Mouse (Mus musculus): ENCODE data around the gene Mepce. TPM values are rescaled to one million over a fixed set of nuclear protein-coding genes. Genes with fewer than 3 reads are reported as not detected.
"Not testable (repeated sequence)": the region's sequence is repeated elsewhere in the genome, so short reads cannot be mapped to it uniquely, and the experiment has no call there.

Mepce gene
- polyA plus RNA-seq, 1 experiment from 2014 or later = 13.6 TPM

GRCm38 (mm10) chr5:137750212-137750611 is 37.2 kb downstream of the Mepce start:
- H3K9me3 ChIP-seq (ENCODE audit: control insufficient read depth, low read depth, low read length); H3K27me3 ChIP-seq (ENCODE audit: control insufficient read depth, insufficient read depth, low read length); H3K4me3 ChIP-seq (ENCODE audit: low read depth, low read length); ATAC-seq (ENCODE audit: insufficient number of reproducible peaks, insufficient read depth, low FRiP score, low read depth); H3K4me2 ChIP-seq (replicated peaks; ENCODE audit: low read depth, low read length); H3K27ac ChIP-seq (ENCODE audit: low read length); H3K9ac ChIP-seq (replicated peaks; ENCODE audit: low read depth, low read length): not testable (repeated sequence)
- Histone ChIP-seq H3K4me1 (ENCODE audit: control insufficient read depth, insufficient read depth, low read length) (peaks cover 23% of the 10 kb centered on the region), H3K36me3 (ENCODE audit: control insufficient read depth, insufficient read depth, low read length) (peaks cover 29% of the 10 kb centered on the region)
- 92% methylated on average over 6 of the region's 8 CpGs for WGBS

- WGBS = 52% methylated on average over 6 of the region's 6 CpGs
- H3K4me2 ChIP-seq (replicated peaks; ENCODE audit: low read depth, low read length) = peak overlapping the region; percentile 90
- ATAC-seq (ENCODE audit: insufficient number of reproducible peaks, insufficient read depth, low FRiP score, low read depth) = no peak
- peak overlapping the region; percentile 84 for H3K4me3 ChIP-seq (ENCODE audit: low read depth, low read length)
- H3K27ac ChIP-seq (ENCODE audit: low read length) = peak overlapping the region; percentile 58; the same call in 1 of the 2 replicates
- no peak overlapping the region for H3K9ac ChIP-seq (replicated peaks; ENCODE audit: low read depth, low read length)
- no peaks in the 10 kb centered on the region for H3K9me3 ChIP-seq (ENCODE audit: control insufficient read depth, low read depth, low read length)
- H3K4me1 ChIP-seq (ENCODE audit: control insufficient read depth, insufficient read depth, low read length) = peaks cover 23% of the 10 kb centered on the region
- no peaks in the 10 kb centered on the region for H3K27me3 ChIP-seq (ENCODE audit: control insufficient read depth, insufficient read depth, low read length)
- H3K36me3 ChIP-seq (ENCODE audit: control insufficient read depth, insufficient read depth, low read length) = peaks cover 29% of the 10 kb centered on the region
These were observed 38.1 kb downstream of the Mepce start for GRCm38 (mm10) chr5:137749196-137749836.

GRCm38 (mm10) chr5:137748130-137748770 is 39.2 kb downstream of the Mepce start:
- 27% methylated on average over 5 of the region's 5 CpGs for WGBS
- ATAC-seq (ENCODE audit: insufficient number of reproducible peaks, insufficient read depth, low FRiP score, low read depth) = no peak
- H3K4me3 ChIP-seq (ENCODE audit: low read depth, low read length) = peak overlapping the region; percentile 84
- H3K9me3 ChIP-seq (ENCODE audit: control insufficient read depth, low read depth, low read length) = no peaks in the 10 kb centered on the region
- peaks cover 23% of the 10 kb centered on the region for H3K4me1 ChIP-seq (ENCODE audit: control insufficient read depth, insufficient read depth, low read length)
- peaks cover 21% of the 10 kb centered on the region for H3K36me3 ChIP-seq (ENCODE audit: control insufficient read depth, insufficient read depth, low read length)
- no peaks in the 10 kb centered on the region for H3K27me3 ChIP-seq (ENCODE audit: control insufficient read depth, insufficient read depth, low read length)
- H3K9ac ChIP-seq (replicated peaks; ENCODE audit: low read depth, low read length) = no peak overlapping the region
- peak overlapping the region; percentile 58; the same call in 1 of the 2 replicates for H3K27ac ChIP-seq (ENCODE audit: low read length)
- peak overlapping the region; percentile 90 for H3K4me2 ChIP-seq (replicated peaks; ENCODE audit: low read depth, low read length)

GRCm38 (mm10) chr5:137747326-137747961 is 40.0 kb downstream of the Mepce start:
- H3K4me1 ChIP-seq (ENCODE audit: control insufficient read depth, insufficient read depth, low read length) = peaks cover 23% of the 10 kb centered on the region
- peak overlapping the region; percentile 97 for H3K27ac ChIP-seq (ENCODE audit: low read length)
- peak overlapping the region; percentile 90 for H3K4me2 ChIP-seq (replicated peaks; ENCODE audit: low read depth, low read length)
- H3K27me3 ChIP-seq (ENCODE audit: control insufficient read depth, insufficient read depth, low read length) = no peaks in the 10 kb centered on the region
- H3K9me3 ChIP-seq (ENCODE audit: control insufficient read depth, low read depth, low read length) = no peaks in the 10 kb centered on the region
- 2% methylated on average over 26 of the region's 26 CpGs for WGBS
- H3K4me3 ChIP-seq (ENCODE audit: low read depth, low read length) = peak overlapping the region; percentile 84
- peak overlapping the region; percentile 86 for H3K9ac ChIP-seq (replicated peaks; ENCODE audit: low read depth, low read length)
- ATAC-seq (ENCODE audit: insufficient number of reproducible peaks, insufficient read depth, low FRiP score, low read depth) = no peak
- H3K36me3 ChIP-seq (ENCODE audit: control insufficient read depth, insufficient read depth, low read length) = peaks cover 16% of the 10 kb centered on the region

GRCm38 (mm10) chr5:137746851-137747325 is 40.6 kb downstream of the Mepce start:
- 1% methylated on average over 16 of the region's 16 CpGs for WGBS
- ATAC-seq (ENCODE audit: insufficient number of reproducible peaks, insufficient read depth, low FRiP score, low read depth) = no peak
- Histone ChIP-seq H3K27me3 (ENCODE audit: control insufficient read depth, insufficient read depth, low read length) (no peaks in the 10 kb centered on the region), H3K27ac (ENCODE audit: low read length) (peak overlapping the region; percentile 97), H3K4me3 (ENCODE audit: low read depth, low read length) (peak overlapping the region; percentile 84), H3K4me1 (ENCODE audit: control insufficient read depth, insufficient read depth, low read length) (peaks cover 23% of the 10 kb centered on the region), H3K36me3 (ENCODE audit: control insufficient read depth, insufficient read depth, low read length) (peaks cover 13% of the 10 kb centered on the region), H3K4me2 (replicated peaks; ENCODE audit: low read depth, low read length) (peak overlapping the region; percentile 90), H3K9me3 (ENCODE audit: control insufficient read depth, low read depth, low read length) (no peaks in the 10 kb centered on the region), H3K9ac (replicated peaks; ENCODE audit: low read depth, low read length) (peak overlapping the region; percentile 86)

GRCm38 (mm10) chr5:137746282-137746850 is 41.1 kb downstream of the Mepce start:
- peak; percentile 43 for ATAC-seq (ENCODE audit: insufficient number of reproducible peaks, insufficient read depth, low FRiP score, low read depth)
- WGBS = under 1% methylated on average over 20 of the region's 20 CpGs
- H3K9me3 ChIP-seq (ENCODE audit: control insufficient read depth, low read depth, low read length) = no peaks in the 10 kb centered on the region
- peaks cover 8% of the 10 kb centered on the region for H3K36me3 ChIP-seq (ENCODE audit: control insufficient read depth, insufficient read depth, low read length)
- peak overlapping the region; percentile 86 for H3K9ac ChIP-seq (replicated peaks; ENCODE audit: low read depth, low read length)
- H3K4me2 ChIP-seq (replicated peaks; ENCODE audit: low read depth, low read length) = peak overlapping the region; percentile 90
- H3K27ac ChIP-seq (ENCODE audit: low read length) = peak overlapping the region; percentile 97
- H3K4me3 ChIP-seq (ENCODE audit: low read depth, low read length) = peak overlapping the region; percentile 84
- peaks cover 23% of the 10 kb centered on the region for H3K4me1 ChIP-seq (ENCODE audit: control insufficient read depth, insufficient read depth, low read length)
- no peaks in the 10 kb centered on the region for H3K27me3 ChIP-seq (ENCODE audit: control insufficient read depth, insufficient read depth, low read length)

- 2% methylated on average over 28 of the region's 28 CpGs for WGBS
- ATAC-seq (ENCODE audit: insufficient number of reproducible peaks, insufficient read depth, low FRiP score, low read depth) = peak; percentile 86
- Histone ChIP-seq H3K4me1 (ENCODE audit: control insufficient read depth, insufficient read depth, low read length) (peaks cover 23% of the 10 kb centered on the region), H3K27ac (ENCODE audit: low read length) (peak within 1 kb of the TSS; percentile 97), H3K4me2 (replicated peaks; ENCODE audit: low read depth, low read length) (peak within 1 kb of the TSS; percentile 90), H3K4me3 (ENCODE audit: low read depth, low read length) (peak within 1 kb of the TSS; percentile 84), H3K36me3 (ENCODE audit: control insufficient read depth, insufficient read depth, low read length) (no peaks in the 10 kb centered on the region), H3K9ac (replicated peaks; ENCODE audit: low read depth, low read length) (peak within 1 kb of the TSS; percentile 86), H3K9me3 (ENCODE audit: control insufficient read depth, low read depth, low read length) (no peaks in the 10 kb centered on the region), H3K27me3 (ENCODE audit: control insufficient read depth, insufficient read depth, low read length) (no peaks in the 10 kb centered on the region)
These were observed 42.0 kb downstream of the Mepce start, which contains the start of gene Tsc22d4 for GRCm38 (mm10) chr5:137745214-137746171. Gene Tsc22d4, plus strand, starts transcription at chr5:137745730.
